Comparison of ENCODE assay signal across 8 mouse cellular contexts in genomic region chr6:54972111-54972928, GRCm38 (mm10). TPM values are rescaled to one million over a fixed set of nuclear protein-coding genes. Genes with fewer than 3 reads are reported as not detected.
DNase-seq lines count a peak whose midpoint lies in the region; ATAC-seq and TF ChIP-seq lines count a peak whose summit lies in the region.

TSS of gene Nod1 (minus strand) at chr6:54972612.

- H3K36me3 ChIP-seq in embryonic facial prominence, embryonic 11.5 days (replicated peaks; ENCODE audit: control insufficient read depth, insufficient read depth, low read depth, low read length): no peaks in the 10 kb centered on the region
- no peaks in the 10 kb centered on the region for H3K36me3 ChIP-seq in intestine, postnatal 0 days (ENCODE audit: control insufficient read depth, insufficient read depth)
- no peaks in the 10 kb centered on the region for H3K36me3 ChIP-seq in midbrain, embryonic 10.5 days

- peak; percentile 86 to 94 for DNase-seq in adrenal gland, adult (ENCODE audit: inconsistent age in 2 of 2, low spot score in 1 of 2)
- DNase-seq in embryonic facial prominence, embryonic 11.5 days (ENCODE audit: low spot score): peak; percentile 70
- peak; percentile 55 for DNase-seq in left cerebral cortex, postnatal 4 days
- peak; percentile 70 for DNase-seq in midbrain, embryonic 10.5 days (ENCODE audit: low spot score)
- peak; percentile 48 for DNase-seq in right cerebral cortex, postnatal 4 days
- DNase-seq in yolk sac, embryonic 10.5 days (ENCODE audit: low spot score): peak; percentile 74

- peak within 1 kb of the TSS; percentile 71 for H3K9ac ChIP-seq in embryonic facial prominence, embryonic 11.5 days (replicated peaks; ENCODE audit: low read length)
- H3K9ac ChIP-seq in intestine, postnatal 0 days (ENCODE audit: low read depth, low read length): peak within 1 kb of the TSS; percentile 74

- H3K27me3 ChIP-seq in embryonic facial prominence, embryonic 11.5 days (ENCODE audit: control insufficient read depth, insufficient read depth, low read length): no peaks in the 10 kb centered on the region
- no peaks in the 10 kb centered on the region for H3K27me3 ChIP-seq in intestine, postnatal 0 days (replicated peaks; ENCODE audit: control insufficient read depth, insufficient read depth, low read length)
- peaks cover 56% of the 10 kb centered on the region for H3K27me3 ChIP-seq in midbrain, embryonic 10.5 days (ENCODE audit: low read depth, poor library complexity, severe bottlenecking)

- intact Hi-C loops in left cerebral cortex, postnatal 4 days (cut with DNase I): no loop called here

- no peaks in the 10 kb centered on the region for H3K4me1 ChIP-seq in embryonic facial prominence, embryonic 11.5 days (ENCODE audit: control insufficient read depth, insufficient read depth, low read length)
- H3K4me1 ChIP-seq in intestine, postnatal 0 days (replicated peaks; ENCODE audit: control insufficient read depth, insufficient read depth, low read length): no peaks in the 10 kb centered on the region
- peaks cover 16% of the 10 kb centered on the region for H3K4me1 ChIP-seq in midbrain, embryonic 10.5 days

- H3K4me2 ChIP-seq in embryonic facial prominence, embryonic 11.5 days (ENCODE audit: low read depth, low read length): peak within 1 kb of the TSS; percentile 90
- peak within 1 kb of the TSS; percentile 94 for H3K4me2 ChIP-seq in intestine, postnatal 0 days (replicated peaks; ENCODE audit: low read depth)

- H3K9me3 ChIP-seq in embryonic facial prominence, embryonic 11.5 days (replicated peaks; ENCODE audit: control insufficient read depth, low read length): no peaks in the 10 kb centered on the region
- H3K9me3 ChIP-seq in intestine, postnatal 0 days (ENCODE audit: control insufficient read depth): no peaks in the 10 kb centered on the region
- no peaks in the 10 kb centered on the region for H3K9me3 ChIP-seq in midbrain, embryonic 10.5 days (replicated peaks)

- ATAC-seq in embryonic facial prominence, embryonic 11.5 days (replicated peaks; ENCODE audit: insufficient number of reproducible peaks, low FRiP score, low TSS enrichment, low read depth): peak; percentile 85
- ATAC-seq in granulocyte monocyte progenitor cell, adult 5-6 weeks (replicated peaks; ENCODE audit: poor library complexity, severe bottlenecking): peak; percentile 87
- peak; percentile 80 for ATAC-seq in intestine, postnatal 0 days

- TF ChIP-seq CTCF in intestine, postnatal 0 days (IDR thresholded peaks at IDR 0.05; ENCODE audit: low read depth): no peak; the same call in 1 of the 2 replicates

- WGBS in embryonic facial prominence, embryonic 11.5 days: 3% methylated on average over 51 of the region's 53 CpGs
- 2% methylated on average over 50 of the region's 53 CpGs for WGBS in intestine, postnatal 0 days
- WGBS in midbrain, embryonic 10.5 days: 2% methylated on average over 49 of the region's 53 CpGs

- H3K27ac ChIP-seq in embryonic facial prominence, embryonic 11.5 days (replicated peaks; ENCODE audit: low read depth, low read length): no peak within 1 kb of the TSS
- H3K27ac ChIP-seq in intestine, postnatal 0 days (ENCODE audit: low read depth, low read length): peak within 1 kb of the TSS; percentile 73
- H3K27ac ChIP-seq in midbrain, embryonic 10.5 days (replicated peaks): peak within 1 kb of the TSS; percentile 77

- H3K4me3 ChIP-seq in embryonic facial prominence, embryonic 11.5 days (ENCODE audit: low read depth, low read length): peak within 1 kb of the TSS; percentile 54
- peak within 1 kb of the TSS; percentile 68 for H3K4me3 ChIP-seq in intestine, postnatal 0 days (ENCODE audit: low read depth, low read length)
- peak within 1 kb of the TSS; percentile 71 for H3K4me3 ChIP-seq in midbrain, embryonic 10.5 days

RNA-seq across cellular contexts. Expression of gene Nod1, which starts in this region (rescaled TPM):
- 1.9 and 2.3 TPM in 2 replicates for polyA plus RNA-seq in embryonic facial prominence, embryonic 11.5 days (2014; fragmentation: Nextera tagmentation; extraction: Ambion mirVana)
- total RNA-seq in granulocyte monocyte progenitor cell, adult 5-6 weeks (2014; fragmentation: Nextera tagmentation): 5.4 and 7.8 TPM in 2 replicates
- total RNA-seq in granulocyte monocyte progenitor cell, adult 5-6 weeks (2017): 5.5 and 7.2 TPM in 2 replicates
- 2.3 and 2.7 TPM in 2 replicates for polyA plus RNA-seq in intestine, postnatal 0 days (2015; fragmentation: Nextera tagmentation; extraction: Ambion mirVana)
- 1 to 10 TPM; 2.4 TPM for total RNA-seq in left cerebral cortex, postnatal 4 days (2021)
- 1.3 and 1.9 TPM in 2 replicates for polyA plus RNA-seq in midbrain, embryonic 10.5 days (2016; fragmentation: Nextera tagmentation; extraction: Ambion mirVana)
